Mouse (Mus musculus) right cerebral cortex, postnatal 25 days (tissue): ENCODE measurements around the gene Hspa1b.
"Not testable (repeated sequence)": the region's sequence is repeated elsewhere in the genome, so short reads cannot be mapped to it uniquely, and the experiment has no call there.

Source experiments
- DNase-seq: peaks from one replicate; pipeline ENCODE4 v3.0.0; 2022

The Hspa1b gene

DNA sequence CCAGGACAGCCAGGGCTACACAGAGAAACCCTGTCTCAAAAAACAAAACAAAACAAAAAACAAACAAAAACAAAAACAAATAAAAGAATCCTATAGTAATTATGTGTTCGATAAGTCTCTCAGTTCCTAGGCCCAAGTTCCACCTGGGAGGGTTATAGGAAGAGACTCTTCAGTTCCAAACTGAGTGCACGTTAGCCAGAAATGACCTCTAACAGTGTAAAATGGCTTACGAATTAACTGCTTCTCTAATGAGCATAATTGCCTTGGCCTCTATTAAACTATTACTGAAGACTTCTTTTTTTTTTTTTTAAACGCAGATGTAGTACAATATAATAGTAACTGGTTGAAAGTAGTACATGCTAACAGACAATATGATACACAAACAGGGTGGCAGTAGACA is 5.1 kb downstream of the Hspa1b start:
- no peak for DNase-seq

DNA sequence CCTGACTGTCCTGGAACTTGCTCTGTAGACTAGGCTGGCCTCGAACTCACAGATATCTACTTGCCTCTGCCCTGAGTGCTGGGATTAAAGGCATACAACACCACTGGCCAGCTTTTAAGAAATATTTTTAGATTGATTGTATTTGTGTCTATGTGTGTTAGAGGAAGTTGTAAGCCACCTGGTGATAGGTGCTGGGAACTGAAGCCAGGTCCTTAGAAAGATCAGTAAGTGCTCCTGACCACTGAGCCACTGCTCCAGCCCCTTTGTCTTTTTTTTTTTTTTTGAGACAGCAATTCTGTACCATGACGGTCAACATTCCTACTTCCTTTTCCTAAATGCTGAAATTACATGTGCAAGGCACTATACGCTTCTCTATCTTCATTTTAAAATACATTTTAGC is 5.8 kb downstream of the Hspa1b start:
- no peak for DNase-seq

DNA sequence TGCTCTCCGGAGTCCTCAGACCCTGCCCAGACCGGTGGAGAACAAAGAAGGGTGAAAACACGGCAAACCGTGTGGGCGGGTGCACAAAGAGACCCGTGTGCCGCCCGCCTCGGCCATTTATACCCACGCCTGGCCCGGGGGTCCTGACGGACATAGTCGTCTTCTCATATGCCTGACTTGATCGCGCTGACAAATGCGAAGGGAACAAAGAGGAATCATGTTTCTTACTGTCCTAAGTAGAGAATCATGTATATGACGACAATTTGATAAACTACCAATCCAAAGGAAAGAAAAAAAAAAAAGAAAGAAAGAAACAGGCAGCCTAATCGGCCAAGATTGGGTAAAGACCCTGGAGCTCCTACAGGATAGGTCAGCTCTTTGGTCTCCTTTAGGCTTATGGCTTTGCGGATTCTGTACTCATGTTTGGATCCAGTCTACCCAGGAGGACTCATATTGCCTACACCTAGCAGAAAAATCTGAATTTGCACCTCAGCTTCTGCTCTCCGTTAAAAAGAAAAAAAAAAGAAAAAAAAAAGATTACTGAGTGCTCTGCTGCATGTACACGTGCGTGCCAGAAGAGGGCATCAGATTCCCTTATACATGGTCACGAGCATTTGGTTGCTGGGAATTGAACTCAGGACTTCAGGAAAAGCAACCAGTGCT is 6.5 kb downstream of the Hspa1b start:
- no peak for DNase-seq

DNA sequence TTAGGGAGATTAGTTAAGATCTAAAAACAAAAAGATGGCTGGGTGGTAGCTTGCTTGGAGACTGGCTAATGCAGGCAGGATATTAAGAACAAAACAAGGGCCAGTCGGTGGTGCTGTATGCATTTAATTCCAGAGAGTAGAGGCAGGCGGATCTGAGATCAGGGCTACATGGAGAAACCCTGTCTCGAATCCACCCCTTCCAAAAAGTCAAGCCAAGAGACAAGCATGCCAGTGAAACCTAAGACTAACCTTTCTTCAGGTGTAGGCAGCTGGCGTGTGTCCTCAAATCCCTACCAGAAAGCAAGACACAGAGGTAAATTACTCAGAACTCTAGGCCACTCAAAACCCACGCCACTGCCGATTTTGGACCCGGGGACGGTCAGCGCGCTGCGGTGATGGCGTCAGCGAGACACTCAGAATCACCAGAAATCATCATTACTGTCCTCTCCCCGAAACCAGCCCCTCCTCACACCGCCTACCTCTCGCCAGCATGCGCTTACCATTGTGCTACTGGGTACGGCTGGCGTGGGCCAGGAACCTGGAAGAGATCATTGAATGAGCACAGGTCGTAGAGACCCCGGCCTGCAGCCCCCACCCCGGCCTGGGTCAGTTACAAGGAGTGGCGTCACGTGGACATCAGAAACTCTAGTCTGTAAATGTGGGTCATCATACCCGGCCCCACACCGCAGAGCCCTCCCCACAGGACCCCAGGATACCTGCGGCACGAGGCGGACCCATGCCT is 7.2 kb downstream of the Hspa1b start:
- peak; percentile 70 for DNase-seq

DNA sequence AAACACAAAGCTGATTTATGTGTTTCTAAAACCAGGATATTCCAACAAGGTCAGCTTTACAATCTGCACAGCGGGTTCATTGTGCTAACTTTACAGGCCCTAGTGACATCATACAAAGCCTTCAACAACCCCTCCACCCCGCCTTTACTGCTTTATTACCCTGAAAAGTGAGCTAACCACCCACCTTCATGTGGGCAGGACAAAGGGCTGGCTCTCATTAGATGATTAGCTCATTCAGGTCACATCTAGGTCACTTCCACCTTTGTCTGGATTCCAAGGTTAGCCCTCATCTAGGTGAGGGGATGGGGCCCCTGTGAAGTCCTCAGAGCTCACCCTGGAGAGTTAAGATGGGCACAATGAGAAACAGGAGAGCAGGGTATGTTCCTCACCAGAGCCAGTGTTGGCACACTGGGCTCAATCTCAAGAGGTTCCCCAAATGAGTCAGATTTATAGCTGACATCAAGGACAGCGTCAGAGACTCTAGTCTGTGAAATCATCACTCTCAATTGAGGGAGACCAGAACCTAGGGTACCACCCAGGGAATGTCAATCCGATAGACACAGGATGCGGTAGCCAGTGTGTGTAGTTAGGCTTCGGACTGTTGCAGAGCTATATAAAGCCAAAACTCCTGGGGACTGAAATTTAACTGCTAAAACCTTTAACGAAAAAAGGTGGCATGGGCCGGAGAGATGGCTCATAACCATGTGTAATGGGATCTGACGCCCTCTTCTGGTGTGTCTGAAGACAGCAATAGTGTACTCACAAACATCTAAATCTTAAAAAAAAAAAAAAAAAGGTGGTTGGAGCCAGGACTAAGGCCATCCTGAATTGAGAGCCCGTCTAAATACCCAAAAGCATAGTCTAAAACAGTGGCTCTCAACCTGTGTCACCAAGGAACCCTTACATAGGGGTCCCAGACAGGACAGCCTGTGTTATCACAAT is 8.3 kb downstream of the Hspa1b start:
- DNase-seq: no peak

DNA sequence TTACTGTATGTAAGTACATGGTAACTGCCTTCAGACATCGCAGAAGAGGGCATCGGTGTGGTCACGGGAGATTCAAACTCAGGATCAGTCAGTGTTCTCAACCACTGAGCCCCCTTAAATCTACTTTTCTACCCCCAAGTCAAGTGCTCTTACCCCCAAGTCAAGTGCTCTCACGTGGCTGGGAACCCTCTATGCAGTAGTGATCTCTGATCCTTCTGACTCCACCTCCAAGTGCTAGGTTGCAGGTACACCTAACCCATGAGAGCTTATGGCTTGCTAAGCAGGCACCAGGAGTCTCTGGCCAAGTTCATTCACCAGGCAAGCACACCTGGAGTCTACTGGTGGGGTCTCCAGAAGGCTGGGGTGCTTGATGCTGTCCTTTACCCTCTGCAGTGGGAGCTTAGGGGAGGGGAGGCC is 9.5 kb downstream of the Hspa1b start:
- DNase-seq: no peak

DNA sequence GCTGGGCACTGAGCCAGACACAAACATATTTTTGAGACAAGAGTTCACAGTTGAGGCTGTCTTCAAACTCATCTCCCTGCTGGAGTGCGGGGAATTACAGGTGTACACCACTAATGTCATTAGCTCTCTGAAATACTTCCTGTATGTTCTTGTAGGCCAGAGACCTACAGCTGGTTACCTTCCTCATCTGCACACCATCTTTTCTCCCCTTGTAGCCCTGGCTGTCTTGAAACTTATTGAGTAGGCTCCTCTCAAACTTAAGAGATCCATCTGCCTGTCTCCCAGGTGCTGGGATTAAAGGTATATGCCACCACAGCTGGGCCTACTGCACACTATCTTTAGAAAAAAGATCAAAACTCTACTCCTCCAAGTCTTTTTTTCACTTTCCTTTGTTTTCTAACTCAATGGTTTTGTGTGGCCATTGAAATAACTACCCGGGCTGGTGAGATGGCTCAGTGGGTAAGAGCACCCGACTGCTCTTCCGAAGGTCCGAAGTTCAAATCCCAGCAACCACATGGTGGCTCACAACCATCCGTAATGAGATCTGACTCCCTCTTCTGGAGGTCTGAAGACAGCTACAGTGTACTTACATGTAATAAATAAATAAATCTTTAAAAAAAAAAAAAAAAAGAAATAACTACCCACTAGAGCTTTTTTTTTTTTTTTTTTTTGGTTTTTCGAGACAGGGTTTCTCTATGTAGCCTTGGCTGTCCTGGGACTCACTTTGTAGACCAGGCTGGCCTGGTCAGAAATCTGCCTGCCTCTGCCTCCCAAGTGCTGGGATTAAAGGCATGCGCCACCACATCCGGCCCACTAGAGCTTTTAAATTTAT is 10.1 kb downstream of the Hspa1b start:
- not testable (repeated sequence) for DNase-seq

DNA sequence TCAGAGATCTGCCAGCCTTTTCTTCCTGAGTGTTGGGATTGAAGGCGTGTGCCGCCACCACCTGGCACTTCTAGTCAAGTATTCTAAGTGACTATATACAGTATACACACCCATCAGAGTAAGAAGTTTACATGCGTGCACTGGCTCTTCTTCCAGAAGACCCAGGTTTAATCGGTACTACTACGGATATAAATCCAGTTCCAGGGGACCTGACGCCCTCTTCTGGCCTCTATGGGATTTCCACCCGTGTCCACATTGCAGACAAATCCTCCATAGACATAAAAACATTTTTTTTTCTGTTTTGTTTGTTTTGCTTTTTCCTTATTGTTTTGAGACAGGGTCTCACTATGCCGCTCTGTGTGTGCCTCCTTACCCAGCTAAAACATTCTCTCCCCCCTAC is 11.4 kb downstream of the Hspa1b start:
- DNase-seq: no peak

DNA sequence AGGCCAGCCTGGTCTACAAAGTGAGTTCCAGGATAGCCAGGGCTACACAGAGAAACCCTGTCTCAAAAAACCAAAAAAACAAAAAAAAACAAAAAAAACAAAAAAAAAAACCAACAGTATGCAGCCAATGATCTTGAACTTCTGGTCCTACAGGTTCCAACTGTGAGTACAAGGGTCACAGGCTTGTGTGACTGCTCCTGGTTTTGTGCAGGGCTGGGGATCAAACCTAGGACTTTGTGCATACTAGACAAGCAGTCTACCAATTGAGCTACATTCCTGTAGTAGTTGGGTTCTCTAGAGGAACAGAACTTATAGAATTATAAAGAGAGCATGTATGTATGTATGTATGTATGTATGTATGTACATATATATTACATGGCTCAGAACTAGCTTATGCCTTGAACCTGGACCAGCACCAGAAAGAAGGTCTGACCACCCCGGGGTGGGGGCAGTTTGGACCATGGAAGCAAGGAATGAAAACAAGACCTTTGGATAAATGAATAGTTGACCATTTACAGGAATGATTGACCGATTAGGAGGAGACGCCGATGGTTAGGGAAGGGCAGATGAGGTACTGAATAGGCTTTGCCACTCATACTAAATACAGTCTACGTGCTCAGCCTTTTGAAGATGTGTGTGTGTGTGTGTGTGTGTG is 12.4 kb downstream of the Hspa1b start:
- no peak for DNase-seq

DNA sequence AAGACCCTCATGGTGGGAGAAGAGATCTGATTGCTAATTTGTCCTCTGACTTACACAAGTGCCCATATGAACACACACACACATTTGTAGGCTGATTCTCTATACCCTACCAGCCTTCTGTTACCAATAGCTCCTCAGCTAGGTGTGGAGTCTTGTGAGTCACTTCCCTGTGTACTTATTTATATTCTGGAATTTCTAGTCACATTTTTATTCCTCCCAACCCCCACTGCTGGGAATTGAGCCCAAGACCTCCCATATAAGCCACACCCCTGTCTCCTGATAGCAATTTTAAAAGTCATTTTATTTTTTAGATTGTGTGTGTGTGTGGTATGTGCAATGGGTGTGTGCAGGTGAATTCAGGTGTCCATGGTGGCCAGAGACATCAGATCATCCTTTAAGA is 14.7 kb downstream of the Hspa1b start:
- DNase-seq: no peak

DNA sequence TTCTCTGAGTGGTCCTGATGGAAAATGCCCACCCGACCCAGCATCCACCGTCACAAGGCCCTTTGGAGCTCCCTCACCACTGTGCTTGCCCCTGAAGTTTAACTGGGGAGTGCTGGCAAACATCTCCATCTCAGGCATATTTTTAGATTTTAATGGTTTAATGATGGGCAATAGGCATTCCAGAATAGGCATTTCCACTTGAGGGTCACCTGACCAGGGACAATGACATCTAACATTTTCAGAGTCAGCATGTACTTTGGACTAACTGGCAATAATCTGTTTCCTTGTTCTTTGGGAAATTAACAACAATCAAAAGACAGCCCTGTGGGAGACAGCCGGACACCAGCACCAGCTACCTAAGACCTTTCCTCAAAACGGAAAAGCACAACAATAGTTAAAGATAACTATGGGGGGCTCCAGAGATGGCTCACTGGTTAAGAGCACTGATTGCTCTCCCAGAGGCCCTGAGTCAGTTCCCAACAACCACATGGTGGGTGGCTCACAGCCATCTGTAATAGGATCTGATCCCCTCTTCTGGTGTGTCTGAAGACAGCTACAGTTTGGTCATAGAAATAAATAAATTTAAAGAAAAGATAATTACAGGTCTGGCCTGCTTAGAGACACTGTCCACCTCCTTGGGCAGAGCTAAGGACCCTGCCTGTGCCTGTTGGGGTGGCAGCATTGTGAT is 15.8 kb downstream of the Hspa1b start:
- no peak for DNase-seq

DNA sequence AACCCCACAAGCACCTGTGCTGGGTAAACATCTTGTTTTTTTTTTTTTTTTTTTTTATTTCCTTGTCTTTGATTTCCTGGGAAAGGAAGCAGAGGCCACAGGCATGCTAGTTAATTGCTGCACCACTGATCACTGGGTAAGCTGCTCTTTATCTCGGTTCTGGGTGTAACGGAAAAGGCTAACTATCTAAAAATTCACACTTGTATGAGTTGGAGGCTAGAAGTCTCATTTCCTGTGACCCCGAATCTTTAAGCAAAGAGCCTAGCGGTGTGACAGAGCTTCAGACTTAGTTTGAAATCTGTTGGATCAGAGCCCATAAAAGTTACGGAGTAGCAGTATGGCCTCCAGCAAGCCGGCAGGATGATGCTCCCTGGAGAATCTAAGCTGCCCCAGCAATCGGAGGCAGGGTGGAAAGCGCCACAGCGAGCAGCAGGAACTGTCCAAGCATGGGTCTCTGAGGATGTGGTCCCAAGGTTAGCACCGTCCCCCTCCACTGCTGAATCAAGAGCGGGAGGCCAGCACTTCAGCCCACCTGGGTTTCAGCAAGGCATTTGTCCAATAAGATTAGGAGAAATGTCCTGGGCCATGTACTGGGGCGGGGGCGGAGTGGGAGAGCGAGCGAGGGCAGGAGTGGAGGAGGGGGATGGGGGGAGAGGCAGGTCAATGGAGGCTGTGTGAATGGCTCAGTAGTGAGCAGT is 17.5 kb downstream of the Hspa1b start:
- no peak for DNase-seq

DNA sequence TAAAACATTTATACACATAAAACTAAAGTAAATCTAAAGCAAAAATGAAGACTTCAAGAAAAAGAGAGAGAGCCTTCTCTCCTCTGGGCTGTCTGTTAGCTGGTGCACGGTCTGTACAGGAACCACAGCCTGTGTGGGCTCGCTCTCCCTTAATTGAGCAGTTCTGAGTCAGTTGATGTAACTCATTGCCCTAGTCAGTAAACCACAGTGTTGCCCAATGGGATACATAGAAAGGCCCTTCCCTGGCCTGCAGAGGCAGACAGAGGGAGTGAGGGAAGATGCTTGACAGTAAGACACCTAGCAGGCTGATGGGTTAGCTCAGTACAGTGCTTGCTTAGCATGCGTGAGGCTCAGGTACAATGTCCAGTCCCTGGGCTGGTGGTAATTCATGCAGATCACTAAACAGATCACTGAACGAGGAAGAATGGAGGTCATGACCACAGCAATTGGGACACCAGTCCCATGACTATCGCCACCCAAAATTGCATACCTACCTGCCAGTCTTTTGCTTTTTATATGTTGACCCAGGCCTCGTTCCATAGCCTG is 21.0 kb downstream of the Hspa1b start:
- DNase-seq: no peak

DNA sequence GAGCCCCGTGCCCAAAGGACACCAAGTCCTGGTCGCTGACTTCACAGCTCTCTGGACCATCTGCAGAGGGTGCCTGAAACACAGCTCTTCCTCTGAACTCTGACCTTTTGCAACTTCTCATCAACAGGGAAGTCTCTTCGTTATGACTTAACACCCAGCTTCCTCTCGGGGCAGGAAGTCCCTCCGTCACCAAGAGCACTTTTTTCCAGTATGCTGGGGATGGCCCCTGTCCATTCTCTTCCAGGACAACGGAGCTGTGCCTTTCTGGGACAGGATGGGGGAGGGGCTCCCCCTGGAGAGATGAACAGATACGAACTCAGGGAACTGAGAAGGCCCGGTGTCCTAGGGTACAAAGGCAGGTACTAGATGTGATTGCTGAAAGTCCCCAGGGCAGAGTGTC is 24.2 kb downstream of the Hspa1b start:
- DNase-seq: no peak

DNA sequence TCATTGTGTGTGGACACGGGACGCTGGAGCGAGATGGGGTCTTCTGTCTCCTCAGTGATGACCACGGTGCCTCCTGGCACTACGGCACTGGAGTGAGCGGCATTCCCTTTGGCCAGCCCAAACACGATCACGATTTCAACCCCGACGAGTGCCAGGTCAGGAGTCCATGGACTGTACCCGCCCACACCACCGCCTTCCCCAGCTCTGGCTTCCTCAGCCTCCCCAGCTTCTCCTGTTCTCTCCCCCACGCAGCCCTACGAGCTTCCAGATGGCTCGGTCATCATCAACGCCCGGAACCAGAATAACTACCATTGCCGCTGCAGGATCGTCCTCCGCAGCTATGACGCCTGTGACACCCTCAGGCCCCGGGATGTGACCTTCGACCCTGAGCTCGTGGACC is 25.0 kb downstream of the Hspa1b start:
- DNase-seq: no peak

DNA sequence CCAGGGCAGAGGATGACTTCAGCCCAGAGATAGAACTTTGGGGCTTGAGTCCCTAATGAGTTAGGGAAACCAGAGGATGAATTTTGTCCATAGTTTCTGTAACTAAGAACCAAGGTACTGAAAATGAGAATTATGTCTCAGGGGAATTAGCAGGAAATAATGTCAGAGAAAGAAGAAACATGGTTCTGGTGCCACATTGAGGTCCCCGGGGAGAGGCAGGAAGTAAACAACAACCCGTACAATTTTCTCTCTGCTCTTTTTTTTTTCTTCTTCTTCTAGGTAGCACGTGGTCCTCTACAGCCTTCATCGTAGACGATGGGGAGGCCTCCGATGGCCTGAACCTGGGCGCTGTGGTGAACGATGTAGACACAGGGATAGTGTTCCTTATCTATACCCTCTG is 26.8 kb downstream of the Hspa1b start:
- no peak for DNase-seq

DNA sequence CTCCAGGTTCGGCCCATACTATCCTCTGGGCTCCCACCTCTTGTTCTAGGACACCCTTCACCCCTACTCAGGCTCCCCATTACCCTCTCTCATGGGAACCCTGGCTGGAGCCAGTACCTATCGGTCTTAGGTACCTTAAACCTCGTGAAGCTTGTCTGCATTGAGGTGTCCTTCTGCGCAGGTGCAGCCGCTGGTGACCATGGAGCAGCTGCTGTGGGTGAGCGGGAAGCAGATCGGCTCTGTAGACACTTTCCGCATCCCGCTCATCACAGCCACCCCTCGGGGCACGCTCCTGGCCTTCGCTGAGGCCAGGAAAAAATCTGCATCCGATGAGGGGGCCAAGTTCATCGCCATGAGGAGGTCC is 27.3 kb downstream of the Hspa1b start:
- DNase-seq: peak; percentile 65

DNA sequence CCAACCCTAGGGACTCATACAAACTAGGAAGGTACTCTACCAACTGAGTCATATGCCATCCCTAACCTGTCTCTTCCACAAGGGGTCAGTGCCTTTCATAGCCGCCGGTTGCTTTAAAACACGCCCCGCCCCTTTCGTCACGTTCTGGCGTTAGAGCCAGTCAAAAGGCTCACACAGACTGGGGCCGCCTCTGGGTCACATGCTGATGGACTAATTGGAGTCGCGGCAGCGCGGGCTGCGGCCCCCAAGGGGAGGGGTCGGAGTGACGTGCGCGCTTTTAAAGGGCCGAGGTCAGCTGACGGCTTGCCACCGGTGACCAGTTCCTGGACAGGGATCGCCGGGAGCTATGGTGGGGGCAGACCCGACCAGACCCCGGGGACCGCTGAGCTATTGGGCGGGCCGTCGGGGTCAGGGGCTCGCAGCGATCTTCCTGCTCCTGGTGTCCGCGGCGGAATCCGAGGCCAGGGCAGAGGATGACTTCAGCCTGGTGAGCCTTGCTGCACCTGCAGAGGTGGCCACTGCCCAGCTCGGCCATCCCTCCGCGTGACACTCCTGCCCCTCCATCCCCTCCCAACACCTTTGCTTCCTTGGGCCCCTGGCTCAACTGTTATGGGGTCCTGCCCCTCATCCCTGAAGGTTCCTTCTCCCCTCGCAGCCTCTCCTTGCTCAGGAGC is 27.8 kb downstream of the Hspa1b start, which contains the start of gene Neu1:
TSS of gene Neu1 (plus strand) at position 193 of the 674 bp plus-strand sequence.
- peak; percentile 96 for DNase-seq

DNA sequence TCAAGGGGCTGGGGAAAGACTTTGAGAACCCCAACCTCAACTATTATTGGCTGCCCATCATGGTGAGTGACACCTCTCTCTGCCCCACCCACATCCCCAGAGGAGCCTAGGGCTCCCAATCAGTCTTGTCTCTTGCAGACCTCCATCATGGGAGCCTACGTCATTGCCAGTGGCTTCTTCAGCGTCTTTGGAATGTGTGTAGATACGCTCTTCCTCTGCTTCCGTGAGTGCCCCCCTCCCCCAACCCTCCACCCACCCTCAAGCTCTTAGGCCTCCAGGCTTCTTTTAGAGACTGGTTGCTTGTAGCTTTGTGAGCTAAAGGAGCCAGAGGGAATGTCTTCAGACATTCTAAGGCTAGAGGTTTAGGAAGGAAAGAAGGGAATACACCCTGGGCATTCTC is 30.2 kb downstream of the Hspa1b start:
- DNase-seq: no peak
